Mouse (Mus musculus): Measurements from ENCODE around the gene Mlxip. TPM values are rescaled to one million over a fixed set of nuclear protein-coding genes. Genes with fewer than 3 reads are reported as not detected.
A peak's percentile ranks its signal among the peaks of the same experiment; 100 is the strongest.

The Mlxip gene
- total RNA-seq, 2 experiments from 2014 or later: 48.4 to 49.8 TPM

DNA sequence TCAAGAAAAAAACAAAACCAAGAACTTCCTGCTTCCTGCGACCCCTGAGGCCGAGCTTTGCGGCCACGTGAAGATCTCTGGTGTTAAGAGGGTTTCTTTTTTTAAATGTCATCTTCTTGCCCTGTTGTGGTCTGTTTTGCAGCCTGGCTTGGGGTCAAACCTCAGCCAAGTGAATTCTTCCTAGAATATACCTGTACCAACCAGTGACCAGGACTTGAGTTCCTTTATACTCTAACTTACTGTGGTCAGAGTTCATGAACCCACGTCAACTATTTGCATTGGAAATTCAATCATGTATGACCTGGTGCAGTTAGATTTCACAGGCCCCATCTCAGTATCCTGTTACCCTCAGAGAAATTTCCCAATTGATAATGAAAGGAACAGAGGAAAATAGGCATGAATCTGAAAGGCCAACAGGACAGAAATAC lies 15.1 kb upstream of the Mlxip start:
- DNase-seq (ENCODE audit: low spot score in 2 of 2): no peak

DNA sequence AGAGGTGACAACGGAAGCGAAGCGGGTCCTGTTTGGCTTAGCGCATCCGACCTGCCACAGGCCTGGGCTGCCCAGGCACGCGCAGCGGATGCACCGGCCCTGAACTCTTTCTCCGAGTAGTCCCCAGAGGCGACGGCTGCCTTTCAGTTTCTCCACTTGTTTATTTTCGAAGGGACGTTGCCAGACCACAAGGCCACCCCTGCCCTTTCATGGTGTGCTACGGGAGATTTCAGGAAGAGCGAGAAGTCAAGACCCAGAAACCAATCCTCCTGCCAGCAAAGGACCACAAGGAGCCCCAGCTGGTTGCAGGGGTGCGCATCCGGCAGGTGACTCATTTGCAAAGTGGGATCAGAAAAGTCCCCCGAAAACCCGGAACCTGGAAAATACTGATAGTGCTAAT lies 12.6 kb upstream of the Mlxip start:
- DNase-seq (ENCODE audit: low spot score in 2 of 2): no peak

DNA sequence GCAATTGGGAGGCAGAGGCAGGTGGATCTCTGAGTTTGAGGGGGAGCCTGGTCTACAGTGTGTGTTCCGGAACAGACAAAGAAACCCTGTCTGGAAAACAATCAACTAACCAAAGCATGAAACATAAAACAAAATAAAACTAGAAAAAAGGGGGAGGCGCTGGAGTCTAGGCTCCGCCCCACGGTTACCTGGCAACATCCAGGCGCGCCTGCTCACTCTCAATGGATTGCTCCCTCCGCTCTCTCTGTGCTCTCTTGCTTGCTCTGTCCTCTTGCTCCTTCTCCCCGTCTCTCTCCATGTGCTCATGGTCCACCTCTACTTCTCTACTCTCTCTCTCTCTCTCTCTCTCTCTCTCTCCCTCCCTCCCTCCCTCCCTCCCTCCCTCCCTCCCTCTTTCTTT lies 11.9 kb upstream of the Mlxip start:
- no peak for DNase-seq (ENCODE audit: low spot score in 2 of 2)

DNA sequence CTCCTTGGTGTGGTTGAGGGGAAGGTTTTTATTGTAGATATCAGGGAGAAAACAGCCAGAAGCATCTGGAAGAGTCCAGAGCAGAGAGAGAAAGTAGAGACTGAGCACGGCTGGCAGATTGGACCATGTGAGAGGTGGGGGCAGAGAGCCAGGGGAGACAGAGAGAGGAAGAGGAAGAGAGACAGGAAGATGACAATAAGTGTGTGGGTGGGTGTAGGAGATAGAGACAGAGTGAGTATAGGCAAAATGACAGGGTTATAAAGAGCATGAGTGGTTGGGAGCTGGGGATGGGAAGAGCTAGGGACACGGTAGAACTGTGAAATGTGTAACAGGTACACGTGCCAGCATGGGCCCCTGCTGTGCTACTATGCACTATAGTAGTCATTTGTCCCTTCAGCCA lies 6.1 kb upstream of the Mlxip start:
- no peak for DNase-seq (ENCODE audit: low spot score in 2 of 2)

DNA sequence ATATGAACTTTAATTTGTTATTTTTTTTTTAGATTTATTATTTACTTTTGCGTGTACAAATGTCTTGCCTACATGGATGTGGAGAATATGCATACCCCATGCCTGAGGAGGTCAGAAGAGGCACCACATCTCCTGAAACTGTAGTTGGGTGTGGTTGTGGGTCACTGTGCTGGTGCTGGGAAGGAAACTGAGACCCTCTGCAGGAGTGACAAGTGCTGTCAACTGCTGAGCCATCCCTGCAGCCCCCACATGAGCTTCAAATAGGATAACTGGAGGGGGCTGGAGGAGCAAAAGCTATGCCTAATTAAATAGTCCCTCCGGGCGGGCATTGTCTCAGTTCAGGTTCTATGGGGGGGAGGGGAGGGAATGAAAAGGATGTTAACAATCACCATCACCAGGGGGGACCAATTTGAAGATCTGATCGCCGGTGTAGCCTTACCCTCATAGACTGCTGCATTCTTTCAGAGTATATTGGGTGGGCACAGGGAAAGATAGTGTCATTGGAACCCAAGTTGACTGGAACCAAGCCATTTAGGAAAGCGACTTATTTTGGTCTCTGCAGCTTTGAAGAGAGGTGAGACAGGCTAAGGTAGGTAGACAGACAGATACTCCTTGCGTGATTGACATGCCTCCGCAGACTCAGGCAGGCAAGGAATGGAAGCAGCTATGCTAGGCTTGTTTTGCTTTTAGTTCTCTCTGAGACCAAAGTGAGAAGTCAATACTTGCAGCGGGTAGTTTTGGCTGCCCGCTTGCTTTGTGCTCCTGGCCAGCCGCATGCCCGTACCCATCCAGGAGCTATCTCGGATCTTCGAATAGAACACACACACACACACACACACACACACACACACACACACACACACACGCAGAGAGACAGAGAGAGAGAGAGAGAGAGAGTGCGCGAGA lies 3.8 kb upstream of the Mlxip start:
- DNase-seq (ENCODE audit: low spot score in 2 of 2): no peak

DNA sequence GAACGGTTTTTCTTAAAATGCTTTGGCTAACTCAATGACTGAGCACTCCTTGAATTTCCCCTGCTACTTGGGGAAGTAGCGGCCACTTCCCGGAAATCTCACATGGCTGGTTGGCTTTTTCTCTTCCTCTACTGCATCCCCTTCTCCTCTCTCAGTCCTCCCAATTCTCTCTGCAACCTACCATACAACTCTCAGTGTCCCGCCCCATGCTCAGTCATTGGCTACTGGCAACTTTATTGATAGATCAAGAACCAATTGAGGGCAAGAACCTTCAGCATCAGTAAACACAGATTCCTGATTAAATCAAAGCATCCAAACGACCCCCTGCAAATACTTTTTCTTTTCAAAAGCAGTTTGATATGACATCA lies 3.2 kb upstream of the Mlxip start:
- no peak for DNase-seq (ENCODE audit: low spot score in 2 of 2)

DNA sequence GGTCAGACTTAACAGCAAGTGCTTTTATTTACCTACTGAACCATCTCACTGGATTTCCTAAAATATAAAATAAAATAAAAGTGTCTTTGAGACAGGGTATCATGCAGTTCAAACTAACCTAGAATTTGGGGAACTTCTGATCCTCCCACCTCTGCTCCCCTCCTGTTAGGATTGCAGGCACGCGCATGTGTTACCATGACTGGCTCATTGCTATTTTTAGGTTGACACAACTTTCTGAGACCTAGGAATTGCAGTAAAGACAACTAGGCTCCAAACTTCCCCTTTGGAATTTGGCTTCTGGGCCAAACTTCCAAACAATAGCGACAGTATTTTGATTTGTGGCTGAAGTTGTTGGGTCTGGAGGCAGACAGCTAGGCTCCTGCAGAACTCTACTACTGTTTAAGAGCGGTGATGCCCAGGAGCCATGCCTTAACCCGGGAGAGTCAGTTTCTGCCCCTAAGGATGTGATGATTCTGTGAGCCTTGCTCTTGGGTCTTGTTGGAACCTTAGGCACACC lies 754 bp upstream of the Mlxip start:
- DNase-seq (ENCODE audit: low spot score in 2 of 2): no peak

DNA sequence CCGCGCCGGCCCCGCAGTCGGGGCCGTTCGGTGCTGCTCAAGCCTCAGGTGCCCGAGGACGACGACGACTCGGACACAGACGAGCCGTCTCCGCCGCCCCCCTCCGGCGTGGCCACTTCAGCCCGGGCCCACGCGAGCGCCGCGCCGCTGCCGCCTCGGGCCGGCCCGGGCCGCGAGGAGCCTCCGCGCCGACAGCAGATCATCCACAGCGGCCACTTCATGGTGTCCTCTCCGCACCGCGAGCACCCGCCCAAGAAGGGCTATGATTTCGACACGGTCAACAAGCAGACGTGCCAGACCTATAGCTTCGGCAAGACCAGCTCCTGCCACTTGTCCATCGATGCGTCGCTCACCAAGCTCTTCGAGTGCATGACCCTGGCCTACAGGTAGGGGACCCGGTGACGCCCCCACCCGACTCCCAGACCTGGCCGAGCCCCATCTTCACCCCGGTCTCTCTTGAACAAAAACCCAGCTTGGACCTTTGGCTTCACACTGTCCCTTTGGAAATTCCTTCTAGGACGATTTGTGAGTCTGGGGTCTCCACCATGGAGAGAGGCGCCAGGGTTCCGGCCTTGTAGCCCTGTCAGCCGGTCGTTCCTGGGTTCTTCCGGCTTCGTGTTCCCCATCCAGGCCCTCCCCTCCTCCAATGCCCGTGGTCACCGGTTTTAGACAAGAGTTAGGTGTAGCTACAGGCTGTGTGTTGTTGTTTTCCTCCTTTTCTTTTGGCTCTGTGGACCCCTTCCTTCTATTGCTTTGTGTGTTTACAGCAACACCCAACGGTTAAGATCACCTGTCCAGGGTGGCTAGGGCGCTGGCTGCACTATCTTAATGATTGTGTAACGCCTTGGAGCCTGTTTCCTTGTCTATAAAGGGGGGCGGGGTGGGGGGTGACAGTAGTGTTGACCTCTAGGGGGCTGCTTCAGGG lies 621 bp downstream of the Mlxip start:
- no peak for DNase-seq (ENCODE audit: low spot score in 2 of 2)

DNA sequence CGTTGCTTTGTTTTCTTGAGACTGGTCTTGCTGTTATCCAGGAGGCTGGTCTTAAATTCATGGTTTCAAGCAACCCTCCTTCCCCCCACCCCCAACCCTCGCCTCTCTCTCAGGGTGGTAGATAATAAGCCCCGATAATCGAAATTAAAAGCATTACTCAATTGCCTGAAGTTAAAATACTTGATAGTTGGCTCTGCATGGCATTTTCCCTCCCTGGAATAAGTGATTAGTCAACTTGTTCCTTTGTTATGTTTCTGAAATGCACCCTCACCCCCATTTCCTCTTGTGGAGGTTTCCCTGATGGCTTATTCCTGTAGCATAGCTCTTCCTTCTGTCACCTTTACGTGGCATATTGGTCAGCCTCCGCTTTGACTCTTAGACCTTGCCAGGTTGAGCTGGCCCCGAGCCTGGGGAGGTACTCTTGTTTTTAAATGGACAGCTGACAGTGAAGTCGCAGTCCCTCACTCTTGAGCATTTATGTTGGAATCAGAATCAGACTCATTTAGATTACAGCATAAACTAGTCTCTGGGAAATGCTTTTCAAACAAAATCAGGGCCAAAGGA lies 2.4 kb downstream of the Mlxip start:
- DNase-seq (ENCODE audit: low spot score in 2 of 2): no peak

DNA sequence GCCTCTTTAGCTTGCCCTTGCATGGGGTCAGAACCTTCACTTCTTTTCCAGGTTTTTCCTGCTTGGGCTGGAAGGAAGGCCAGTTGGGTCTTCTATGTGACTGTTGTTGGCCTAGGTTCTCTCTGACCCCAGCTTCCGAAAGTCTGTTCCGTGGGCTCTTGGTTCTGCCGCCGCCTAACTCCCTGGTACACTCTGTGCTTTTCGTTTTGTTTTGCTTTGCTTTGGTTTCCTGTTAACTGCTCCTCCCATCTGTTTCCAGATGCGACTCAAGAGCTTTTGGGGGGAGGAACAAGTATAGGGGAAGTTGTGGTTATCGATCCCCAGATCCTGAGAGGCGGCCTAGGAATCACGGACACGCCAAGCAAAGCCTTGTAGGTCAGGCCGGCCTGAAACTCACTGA lies 3.2 kb downstream of the Mlxip start:
- no peak for DNase-seq (ENCODE audit: low spot score in 2 of 2)

DNA sequence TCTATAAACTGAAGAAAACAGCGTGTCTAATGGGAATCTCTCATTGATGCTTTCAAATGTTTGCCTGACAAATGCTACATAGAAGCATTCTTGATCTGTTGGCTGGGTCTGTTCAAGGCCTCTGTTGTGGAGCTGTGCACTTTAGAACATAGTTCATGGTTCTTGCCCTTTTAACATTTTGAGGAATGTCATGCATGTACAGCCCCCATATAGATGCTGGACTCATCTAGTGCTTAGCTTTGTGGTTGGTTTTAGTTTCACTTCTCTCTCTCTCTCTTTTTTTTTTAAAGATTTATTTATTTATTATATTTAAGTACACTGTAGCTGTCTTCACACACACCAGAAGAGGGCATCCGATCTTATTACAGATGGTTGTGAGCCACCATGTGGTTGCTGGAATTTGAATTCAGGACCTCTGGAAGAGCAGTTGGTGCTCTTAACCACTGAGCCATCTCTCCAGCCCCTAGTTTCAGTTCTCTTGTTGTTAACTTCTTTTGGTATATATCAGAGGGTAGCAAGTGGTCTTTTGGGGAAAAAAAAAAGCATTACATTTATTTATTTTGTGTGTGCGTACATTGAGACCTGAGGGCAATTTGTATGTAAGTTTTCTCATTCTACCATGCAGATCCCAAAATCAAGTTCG lies 4.4 kb downstream of the Mlxip start:
- no peak for DNase-seq (ENCODE audit: low spot score in 2 of 2)

DNA sequence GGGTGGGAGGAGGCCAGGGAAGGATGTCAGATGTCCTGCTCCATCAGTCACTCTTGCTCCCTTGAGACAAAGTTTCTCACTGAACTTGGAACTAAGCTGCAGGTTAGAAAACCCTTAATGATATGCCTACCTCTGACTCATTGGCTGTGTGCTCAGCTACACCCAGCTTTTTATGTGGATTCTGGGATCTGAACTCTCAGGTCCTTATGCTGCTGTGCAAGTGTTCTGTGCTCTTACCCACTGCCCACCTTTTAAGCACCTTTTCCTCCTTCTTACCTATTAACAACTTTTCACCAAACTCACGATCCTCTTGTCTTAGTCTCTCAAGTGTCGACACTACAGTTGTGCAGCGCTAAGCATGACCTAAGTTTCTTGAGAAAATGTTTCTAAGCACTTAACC lies 9.9 kb downstream of the Mlxip start:
- DNase-seq (ENCODE audit: low spot score in 2 of 2): no peak

DNA sequence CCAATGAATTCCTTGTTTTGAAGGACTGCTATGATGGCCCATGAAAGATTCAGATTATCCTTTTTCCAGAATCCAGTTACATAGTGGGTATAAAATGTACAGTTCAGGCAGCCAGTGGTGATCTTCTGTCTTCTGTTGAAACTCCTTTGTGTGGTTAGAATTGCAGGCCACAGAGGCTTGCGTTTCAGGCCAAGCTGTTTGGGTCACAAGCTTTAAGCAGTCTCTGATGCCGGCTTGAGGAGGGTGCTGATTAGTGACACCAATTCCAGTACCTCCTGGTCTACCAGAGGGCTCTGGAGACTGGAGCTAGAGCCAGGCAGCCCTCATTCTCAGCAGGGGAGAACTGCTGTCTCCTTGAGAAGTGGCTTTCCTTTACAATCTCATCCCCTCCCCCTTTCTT lies 12.4 kb downstream of the Mlxip start:
- DNase-seq (ENCODE audit: low spot score in 2 of 2): no peak

DNA sequence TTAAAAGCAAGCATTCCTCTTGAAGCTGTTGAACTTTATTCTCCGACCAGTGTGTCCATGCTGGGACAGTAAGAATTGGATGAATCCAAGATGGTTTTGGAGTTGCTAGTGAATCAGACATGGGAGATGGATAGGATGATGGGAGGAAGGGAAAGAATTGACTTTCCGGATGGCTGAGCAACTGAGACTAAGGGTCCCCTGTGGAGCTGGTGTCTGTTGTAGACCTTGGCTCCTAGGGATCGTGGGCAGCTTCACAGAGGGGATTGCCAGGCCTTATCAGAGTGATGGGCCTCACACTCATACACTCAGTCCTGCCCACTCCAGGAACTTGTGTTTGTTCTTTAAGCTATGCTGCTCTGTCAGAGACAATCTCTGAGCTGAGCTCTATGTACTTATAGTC lies 13.6 kb downstream of the Mlxip start:
- no peak for DNase-seq (ENCODE audit: low spot score in 2 of 2)

DNA sequence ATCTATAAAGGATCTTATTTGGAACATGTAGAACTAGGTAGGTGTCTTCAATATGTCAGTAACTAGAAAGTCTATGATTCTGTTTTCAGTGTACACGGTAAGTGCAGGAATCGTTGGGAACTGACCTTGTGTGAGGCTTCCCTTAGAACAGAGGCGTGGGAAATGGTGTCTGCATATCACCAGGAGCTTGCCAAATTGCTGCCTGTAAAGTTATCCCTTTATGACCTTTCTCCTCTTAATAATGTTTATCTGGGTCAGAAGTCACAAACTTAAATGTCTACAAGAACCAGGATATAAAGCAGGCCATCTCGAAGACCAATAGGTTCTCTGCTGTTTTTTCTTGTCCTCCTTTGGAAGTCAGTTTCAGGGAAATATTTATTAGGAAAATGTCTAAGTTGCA lies 17.6 kb downstream of the Mlxip start:
- DNase-seq (ENCODE audit: low spot score in 2 of 2): no peak

DNA sequence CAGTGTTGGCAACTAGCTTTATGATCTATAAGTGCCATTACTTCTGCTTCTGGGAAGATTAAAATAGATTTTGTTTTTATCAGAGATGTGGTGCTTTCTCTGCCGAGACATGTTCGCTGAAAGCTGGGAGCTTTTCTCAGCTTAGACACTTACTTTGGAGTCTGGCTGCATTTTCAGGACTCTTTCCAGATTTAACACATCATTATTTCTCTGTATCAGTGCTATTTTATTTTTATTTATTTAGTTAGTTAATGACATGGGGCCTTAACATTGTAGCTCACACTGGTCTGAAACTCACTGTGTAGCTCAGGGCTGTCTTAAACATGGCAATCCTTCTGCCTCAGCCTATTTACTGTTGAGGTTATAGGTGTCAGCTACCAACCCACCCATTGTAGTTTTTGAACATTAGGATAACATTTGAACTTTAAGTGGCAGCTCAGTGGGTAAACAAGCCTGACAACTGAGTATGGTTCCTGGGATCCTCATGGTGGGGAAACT lies 19.3 kb downstream of the Mlxip start:
- DNase-seq (ENCODE audit: low spot score in 2 of 2): no peak

DNA sequence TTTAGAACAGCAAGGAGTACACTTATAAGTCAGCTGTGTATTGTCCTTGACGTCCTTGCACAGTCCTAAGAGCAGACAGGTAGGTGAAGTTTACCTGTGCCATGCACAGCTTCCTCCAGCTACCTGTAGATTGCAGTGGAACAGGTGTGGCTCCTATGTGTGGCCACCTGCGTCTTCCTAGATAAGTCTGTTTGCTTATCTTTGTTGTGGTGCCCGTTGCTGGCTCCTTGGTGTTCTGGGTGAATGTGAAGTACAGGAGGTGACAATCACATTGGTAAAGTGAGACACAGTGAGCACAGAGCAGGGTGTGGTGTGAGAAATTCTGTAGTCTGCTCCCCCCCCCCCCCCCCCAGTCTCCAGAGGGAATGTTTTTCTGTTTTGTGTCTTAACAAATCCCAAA lies 21.6 kb downstream of the Mlxip start:
- no peak for DNase-seq (ENCODE audit: low spot score in 2 of 2)

DNA sequence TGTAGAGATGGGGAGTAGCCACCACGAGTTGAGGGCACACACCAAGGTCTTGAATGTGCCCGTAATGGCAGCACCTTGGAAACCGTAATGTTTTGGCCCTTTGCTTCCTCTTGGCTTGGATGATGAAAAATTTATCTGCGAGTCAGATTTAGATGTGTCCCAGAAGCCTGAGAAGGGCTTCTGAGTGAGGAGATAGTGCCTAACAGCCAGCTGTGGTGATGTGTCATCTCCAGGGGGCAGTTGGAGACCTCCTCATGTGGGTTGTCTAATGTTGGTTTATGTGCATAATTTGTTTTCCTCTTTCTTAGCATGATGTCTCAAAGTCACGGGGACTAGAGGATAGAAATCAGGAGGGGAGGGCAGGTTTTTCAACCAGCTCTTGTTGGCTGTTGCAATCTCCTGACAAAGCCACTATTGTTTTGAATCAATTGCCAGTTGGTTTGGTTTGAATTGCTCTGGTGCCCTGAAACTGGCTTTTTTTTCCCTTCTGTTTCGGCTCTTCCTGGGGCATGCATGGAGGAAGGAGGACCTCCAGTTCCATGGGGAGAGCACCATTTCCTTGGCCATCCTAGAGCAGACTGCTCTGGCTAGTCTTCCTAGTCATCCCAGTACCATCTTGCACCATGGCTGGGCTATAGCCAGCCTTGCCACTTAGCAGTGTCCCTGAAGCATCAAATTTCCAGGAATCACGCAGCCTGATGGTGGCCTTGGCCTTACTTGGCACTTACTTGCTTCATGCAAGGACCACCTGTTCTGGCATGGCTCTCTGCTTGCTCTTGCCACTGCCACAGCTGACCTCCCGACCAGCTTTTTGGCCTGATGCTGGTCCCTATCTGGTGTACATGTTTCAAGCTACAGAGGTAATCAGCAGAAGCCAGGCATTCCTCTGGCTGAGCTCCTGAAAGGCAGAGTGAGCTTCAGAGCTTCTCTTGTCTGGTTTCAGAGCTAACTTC lies 22.2 kb downstream of the Mlxip start:
- DNase-seq (ENCODE audit: low spot score in 2 of 2): peak in 1 of 2 experiments; percentile 34

DNA sequence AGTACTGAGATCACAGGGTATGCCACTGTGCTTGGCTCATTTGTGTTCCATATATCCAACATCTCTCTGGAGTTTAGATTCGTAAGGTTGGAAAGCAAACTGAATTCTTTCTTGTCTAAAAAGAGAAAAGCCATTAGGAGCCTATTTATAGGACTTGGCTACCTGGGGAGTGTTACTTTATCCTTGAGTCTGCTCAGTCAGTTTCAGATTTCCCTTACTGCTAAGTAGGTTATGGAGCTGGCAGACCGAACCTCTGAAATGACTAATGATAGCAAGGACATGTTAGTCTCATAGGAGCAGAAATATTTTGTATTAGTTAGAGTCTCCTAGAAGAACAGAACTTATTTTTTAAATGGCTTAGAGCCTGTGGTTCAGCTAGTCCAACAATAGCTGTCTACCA lies 29.3 kb downstream of the Mlxip start:
- DNase-seq (ENCODE audit: low spot score in 2 of 2): no peak

DNA sequence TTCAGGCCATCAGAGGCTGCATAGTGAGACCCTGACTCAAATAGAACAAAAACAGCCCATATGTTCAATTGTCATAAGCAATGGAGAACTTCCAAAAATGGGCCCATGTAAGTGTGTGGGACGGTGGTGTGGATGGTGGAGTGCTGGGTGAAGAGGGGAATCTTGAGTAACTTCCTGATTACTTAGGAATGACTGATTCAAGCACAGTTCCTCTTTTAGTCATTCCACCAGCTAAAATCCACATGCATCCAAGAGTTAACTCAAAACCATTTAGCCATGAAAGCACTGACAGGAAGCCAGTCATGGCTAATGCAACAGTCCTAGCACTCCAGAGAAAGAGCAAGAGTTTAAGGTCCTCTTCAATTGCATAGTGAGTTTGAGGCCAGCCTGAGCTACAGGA lies 33.0 kb downstream of the Mlxip start:
- DNase-seq (ENCODE audit: low spot score in 2 of 2): no peak
